Mouse (Mus musculus) right cerebral cortex, postnatal 36 days (tissue): ENCODE data around the gene Npsr1.
A peak's percentile ranks its signal among the peaks of the same experiment; 100 is the strongest.

Experiments
- DNase-seq, 2 experiments: peaks; one replicate each; pipeline ENCODE4 v3.0.0; 2022; ENCODE audit warnings: low spot score in 2 of 2, mixed read lengths in 1 of 2

Npsr1 gene

DNA sequence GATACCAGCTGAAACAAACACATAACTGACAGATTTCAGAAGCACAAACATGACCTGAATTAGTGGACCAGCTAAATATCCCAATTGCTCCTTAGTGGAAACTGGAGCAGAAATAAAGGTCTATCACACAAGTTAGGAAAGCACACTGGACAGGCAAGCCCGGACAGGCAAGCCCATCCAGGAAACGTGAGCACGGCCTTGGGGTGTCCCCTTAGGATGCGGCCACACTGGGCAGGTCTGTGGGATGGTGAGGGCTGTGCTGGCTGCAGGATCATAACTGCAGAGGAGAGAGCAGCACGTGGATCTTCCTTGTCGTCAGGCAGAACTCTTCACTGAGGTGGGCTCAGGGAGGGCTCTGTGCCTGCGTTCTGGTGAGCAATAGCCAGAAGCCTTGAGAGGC lies at the start of gene Npsr1:
Gene Npsr1, plus strand, starts transcription at position 301 of the 400 bp plus-strand sequence.
- DNase-seq: no peak

DNA sequence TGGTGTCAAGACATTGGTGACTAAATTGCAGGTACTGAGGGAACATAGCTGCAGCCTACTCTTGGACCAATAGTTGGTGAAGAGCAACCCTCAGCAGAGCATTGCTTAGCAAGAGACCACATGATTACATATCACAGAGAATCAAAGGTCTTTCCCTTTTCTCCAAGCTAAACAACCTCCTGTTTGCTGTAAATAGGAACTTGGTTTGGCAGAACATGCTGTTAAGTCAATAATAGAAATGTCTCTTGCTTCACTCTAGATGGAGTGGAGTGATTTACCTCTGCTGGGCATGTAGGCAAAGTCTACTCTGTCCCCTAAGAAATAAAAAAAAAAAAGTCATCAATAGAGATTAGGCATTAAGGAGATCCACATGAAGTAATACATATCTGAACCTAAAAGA lies 46.3 kb upstream of the Npsr1 start:
- no peak for DNase-seq

DNA sequence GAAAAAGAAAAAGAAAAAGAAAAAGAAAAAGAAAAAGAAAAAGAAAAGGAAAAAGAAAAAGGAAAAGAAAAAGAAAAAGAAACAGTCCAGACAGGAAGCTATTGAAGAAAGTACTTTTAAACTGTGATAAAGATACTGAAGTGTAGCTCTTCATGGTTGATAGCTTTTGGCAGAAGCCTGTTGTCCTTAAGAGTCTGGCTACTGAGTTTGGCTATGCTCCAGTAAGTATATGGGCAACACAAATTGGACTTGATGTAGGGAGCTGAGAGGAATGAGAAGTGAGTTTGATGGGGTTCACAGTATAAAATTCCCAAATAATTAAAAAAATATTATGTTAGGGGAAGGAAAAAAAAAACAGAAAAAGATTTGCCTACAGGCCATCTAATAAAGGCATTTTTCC lies 34.5 kb upstream of the Npsr1 start:
- DNase-seq: no peak

DNA sequence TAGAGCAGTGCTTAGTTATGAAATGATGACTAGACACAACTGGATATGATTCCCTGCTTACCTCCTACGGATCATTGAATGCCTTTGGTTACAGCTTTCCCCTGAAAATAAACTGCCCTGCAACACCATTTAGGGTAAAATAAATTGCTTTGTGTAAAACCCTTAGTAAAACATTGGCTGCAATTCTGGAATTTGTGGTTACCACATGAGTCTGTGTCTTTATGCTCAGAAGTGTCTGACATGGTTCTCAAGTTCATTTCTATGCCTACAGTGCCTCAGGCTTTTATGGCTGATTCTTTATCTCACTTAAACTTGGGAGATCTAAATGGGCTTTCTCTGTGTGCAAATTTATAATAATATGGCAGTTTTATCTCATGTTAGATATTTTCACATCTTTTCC lies 26.1 kb upstream of the Npsr1 start:
- no peak for DNase-seq

DNA sequence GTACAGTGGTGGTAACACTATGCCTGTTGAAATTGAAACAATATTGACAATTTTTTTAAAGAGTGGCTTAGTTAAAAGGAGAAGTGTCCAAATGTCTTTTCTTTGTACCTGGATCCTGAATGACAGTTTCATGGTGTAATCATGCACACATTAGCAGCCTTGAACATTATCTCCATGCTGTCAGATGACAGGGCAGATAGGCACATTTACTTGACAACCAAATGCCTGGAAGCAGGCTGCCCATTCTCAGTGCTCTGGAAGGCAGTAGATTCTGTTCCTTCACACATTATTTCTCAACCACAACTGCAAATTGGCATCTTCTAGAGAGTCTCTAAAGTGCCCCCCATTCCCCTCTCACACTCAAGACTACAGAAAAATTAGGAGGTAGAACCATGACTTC lies 20.2 kb upstream of the Npsr1 start:
- no peak for DNase-seq

DNA sequence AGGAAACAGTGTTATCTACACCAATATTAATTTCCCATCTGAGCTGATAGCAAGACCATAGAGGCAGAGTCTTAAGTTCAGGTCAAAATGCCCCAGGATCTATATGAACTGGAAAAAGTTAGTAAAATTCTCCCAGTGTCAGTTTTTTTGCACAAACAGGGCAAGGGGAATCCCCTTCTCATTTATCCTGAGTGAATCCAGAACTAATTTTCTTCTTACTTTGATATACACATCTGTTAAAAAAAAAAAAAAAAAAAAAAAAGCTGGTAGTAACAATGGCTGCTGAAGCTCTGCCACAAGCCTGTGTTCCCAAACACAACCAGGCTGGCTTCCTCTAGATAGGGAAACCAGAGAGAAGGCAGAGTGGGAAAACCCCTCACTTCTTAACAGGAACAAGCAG lies 5.9 kb upstream of the Npsr1 start:
- DNase-seq: no peak

DNA sequence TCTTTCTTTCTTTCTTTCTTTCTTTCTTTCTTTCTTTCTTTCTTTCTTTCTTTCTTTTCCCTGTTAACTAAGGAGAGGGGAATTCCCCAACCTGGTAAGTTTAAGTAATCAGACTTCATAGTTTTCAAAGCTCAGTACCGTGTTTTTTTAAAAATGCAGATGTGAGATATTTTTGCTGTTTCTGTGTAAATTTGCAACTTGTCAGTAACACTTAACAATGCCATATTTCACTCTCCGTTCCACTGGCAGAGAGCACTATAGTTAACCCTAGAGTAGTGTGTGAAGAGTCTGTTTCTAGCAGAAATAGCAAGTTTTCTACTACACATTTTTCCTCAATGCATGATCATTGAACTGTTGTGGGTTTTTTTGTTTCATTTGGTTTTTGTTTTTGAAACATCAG lies 730 bp downstream of the Npsr1 start:
- no peak for DNase-seq

DNA sequence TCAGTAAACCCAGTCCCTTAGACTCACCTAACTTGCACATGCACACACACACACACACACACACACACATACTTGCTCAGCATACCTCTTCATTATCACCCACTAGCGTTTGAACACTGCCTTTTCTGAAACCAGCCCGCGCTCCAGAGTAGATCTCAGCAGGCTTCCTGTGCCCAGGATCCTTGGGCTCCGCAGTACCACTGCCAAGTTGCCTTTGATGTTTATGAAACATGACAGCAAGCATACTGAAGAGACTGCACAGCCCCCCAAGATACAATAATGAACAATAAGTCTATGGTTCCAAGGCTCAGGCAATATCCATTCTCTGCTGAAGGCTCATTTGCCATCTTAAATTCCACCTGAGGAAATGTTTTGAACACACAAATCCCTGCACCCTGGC lies 1.8 kb downstream of the Npsr1 start:
- DNase-seq: no peak

DNA sequence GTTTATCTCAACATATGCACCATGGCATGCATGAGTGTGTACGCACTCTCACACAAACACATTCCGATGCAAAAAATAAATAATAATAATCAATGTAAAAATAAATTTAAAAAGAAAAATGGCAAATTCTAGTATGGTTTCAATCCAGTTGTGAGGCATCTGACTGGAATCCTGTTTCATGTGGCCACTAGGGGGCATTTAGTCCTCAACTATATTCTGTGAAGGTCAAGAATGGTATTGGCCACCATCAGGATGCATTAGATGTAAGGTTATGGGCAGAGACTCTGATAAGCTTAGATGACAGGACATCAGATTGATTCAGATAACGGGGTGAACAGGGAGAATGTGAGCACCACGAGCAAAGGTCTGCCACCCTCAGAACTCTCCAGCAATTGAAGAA lies 21.6 kb downstream of the Npsr1 start:
- DNase-seq: no peak

DNA sequence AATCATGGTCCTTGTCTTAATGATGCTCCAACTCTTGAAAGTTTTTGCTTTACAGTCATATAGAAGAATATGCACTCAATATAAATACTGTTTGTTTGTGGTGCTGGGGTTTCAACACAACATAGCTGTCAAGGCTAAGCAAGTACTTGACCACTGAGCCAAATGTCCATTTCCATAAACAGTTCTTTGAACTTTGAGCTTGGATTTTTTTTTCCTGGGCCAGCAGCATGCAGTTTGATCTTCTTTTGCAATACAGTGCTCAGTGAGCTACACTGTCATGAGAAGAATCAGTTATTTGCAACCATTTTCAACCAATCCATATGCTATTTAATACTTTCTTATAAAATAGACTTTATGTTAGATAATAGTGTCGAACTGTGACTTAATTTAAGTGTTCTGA lies 35.3 kb downstream of the Npsr1 start:
- no peak for DNase-seq

DNA sequence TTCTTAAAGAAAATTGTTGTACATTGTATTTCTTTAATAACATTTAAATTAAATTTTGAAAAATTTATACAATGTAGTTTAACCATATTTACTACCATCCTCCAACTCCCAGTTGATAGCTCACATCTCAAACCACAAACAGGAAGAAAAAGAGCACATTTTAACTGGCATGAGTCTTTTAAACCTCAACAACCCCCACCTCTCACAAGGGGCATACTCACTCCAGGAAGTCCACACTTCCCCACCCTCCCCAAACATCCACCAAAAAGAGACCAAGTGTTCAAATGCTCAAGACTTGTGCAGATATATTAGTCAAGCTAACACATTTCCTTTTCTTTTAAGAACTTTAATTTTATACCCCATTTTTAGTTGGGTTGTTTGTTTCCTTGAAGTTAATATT lies 38.6 kb downstream of the Npsr1 start:
- DNase-seq: no peak

DNA sequence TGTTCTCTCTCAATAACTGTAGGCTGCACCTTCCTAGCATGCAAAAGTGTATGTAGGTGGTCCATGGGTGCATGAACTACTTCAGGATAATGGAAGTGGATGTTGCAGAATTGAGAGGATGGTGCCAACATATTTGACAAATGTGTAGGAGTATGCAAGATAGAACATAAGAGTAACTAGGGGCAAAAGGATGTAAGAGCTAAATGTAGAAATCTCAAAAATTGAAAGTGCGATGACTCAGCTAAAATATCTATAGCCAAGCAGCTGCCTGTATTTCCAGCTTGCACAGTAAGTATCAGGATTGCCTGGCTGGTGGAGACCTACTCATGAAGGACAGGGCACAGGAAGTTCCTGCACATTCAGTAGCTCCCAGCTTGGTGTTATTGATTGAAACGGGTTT lies 46.5 kb downstream of the Npsr1 start:
- peak in 1 of 2 experiments; percentile 23 for DNase-seq

DNA sequence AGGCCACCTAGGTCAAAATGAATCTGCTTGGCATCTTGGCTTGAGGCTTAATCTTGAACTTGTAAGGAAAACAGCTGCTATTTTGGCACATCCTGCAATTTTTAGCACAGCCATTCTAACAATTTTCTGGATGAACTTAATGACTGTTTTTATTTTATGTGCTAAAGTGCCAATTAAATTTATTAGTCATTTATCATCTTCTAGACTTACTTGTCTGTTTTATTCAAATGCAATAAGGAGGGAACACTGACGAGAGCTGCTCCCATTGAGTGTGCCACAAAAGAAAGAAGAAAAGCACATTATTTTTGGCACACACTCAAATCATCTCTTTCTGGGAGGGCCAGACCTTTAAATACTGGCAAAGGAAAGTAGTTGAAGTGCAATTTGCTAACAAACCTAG lies 59.4 kb downstream of the Npsr1 start:
- DNase-seq: no peak

DNA sequence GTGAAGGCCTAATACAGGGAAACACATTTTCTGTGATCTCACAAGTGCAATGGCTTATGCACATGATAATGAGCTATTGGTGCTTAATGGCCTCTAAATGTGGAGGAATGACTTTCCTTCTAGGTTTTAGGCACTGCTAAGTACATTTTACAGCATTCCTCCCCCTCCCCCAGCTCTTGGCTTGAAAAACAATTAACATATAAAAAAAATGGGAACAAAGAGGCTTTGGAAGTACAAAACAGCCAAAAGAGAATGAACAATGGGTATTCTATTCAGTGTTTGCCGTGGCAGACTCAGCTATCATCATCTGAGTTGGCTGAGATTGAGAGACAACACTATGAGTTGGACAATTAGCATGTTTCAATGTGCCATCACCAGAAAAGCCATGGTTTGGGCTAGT lies 62.6 kb downstream of the Npsr1 start:
- no peak for DNase-seq

DNA sequence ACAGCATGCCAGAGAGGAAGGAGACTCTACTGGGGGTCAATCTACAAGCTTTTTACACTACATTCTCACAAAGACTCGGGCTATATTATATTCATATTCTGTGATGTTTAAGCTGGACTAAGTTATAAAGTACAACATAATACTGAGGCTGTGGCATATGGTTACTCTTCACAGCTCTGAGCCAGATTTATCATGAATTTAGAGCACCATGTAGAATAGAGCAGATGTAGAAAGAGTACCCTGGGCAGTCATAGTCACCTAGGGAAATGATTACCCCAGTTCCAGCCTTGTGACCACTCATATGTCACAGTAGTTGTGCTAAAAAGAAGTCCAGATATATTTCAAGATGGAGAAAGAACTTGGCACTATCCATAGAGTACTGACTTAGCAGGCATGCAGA lies 70.7 kb downstream of the Npsr1 start:
- DNase-seq: peak in 1 of 2 experiments; percentile 4

DNA sequence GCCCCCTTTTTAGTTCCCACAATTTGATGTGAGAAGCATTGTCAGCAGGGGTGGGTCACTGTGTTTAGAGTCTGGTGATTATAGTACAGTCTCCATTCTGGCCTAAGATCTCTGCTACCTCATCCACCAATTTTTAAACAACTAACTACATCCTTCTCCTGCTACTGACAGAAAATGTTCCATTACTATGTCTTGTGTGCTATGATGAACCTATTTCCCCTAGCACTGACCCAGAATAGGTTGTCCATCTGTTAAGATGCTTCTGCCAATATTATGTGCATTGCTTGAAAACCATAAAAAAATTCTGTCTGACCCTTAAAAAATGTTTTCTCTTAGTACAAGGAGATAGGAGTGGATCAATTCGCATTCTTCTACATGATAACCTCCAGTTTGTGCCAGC lies 72.9 kb downstream of the Npsr1 start:
- DNase-seq: no peak

DNA sequence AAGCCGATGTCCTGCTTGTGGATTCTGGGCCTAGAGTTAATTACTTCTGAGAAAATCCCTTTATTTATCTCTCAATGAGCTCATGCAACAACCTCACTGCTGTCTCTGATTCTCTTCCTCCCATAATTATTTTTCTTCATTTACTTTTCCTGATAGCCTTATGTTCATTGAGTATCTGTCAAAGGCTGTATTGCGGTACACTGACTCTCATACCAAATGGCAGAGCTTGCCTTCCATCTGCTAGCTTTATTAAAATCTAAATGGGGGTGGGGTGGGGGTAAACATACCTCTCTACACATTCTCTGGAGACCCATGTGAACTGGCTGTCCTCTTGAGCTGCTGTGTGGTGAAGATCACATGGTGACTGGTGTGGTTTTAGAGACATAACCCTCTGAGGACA lies 80.9 kb downstream of the Npsr1 start:
- no peak for DNase-seq

DNA sequence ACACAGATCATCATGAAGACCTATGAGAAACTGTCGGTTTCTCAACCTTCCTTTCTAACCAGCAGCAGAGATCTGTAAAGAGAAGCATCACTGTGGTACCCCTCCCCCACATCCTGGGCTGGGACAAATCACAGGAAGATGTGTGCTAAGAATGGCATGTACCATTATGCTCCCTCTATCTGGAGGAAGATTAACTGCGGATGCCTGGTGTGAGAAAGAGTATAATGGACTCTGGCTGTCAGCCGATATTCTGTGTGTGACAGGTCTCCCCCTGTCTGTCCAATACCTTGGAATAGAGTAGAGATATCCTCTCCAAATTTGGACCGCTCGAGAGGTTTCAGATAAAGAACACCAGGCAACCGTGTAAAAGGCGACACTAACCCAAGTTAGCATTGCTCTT lies 83.1 kb downstream of the Npsr1 start:
- no peak for DNase-seq

DNA sequence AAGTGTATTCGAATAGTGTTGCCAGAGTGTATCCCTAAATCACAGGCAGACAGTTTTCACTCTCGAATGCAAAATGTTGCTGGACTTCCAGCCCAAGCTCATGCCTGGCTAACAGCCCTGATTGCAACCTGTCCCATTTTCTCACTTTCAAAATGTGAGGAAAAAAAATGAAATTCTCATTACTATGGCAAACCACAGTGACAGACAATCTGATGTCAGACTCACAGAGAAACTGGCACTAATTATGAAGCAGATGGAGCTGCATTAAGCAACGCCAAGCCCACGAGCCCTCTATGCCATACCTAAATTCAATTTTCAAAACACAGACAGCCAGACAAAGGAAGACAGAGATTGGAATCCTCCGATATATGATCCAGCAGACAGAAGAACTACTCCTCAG lies 88.5 kb downstream of the Npsr1 start:
- peak in 1 of 2 experiments; percentile 7 for DNase-seq

DNA sequence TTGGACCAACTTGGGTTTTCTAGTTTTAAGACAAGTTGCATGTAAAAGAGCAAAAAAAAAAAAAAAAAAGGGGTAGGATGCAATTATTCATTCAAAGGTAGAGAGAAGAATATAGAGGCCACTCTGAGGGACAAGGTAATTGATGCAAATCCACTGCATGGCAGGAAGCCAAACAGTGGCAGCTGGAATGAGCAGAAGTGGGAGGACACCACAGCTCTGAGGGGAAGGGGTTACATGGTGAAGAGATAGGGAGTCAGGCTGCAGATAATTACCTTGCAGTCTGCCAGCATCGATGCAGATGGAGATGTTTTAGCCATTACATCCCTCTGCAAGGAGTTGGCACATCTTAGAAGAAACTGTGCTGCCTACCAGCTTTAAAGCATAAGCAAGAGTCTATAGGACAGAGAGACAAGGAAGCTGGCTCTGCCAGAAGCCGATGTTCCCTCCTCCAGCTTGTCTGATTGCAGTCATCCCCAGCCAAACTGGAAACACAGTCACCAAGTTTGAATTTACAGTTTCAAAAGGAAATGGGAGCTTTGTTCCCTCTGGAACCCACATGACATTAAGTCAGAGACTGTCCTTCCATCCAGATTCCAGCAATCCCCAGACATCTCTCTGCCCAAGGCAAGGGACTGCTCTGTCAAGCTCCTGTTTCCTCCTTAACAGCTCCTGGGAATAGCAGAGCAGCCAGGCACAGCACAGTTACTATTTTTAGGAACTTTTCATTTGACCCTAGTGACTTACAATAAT lies 91.9 kb downstream of the Npsr1 start:
- peak; percentile 39 to 58 for DNase-seq

DNA sequence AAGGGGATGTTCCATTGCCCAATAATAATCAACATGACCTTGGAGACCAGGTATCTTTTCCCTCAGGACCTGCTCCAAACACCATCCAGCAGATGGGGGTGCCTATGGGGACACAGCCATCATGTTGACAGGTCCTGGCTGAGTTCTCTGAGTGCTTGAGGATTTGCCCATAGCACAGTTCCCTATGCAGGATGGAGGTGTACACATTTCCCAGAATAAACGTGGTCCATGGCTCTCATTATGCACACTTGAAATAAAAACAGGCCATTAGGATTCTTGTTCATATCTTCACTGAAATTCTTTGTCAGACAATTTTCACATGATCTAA lies 92.4 kb downstream of the Npsr1 start:
- DNase-seq: no peak

DNA sequence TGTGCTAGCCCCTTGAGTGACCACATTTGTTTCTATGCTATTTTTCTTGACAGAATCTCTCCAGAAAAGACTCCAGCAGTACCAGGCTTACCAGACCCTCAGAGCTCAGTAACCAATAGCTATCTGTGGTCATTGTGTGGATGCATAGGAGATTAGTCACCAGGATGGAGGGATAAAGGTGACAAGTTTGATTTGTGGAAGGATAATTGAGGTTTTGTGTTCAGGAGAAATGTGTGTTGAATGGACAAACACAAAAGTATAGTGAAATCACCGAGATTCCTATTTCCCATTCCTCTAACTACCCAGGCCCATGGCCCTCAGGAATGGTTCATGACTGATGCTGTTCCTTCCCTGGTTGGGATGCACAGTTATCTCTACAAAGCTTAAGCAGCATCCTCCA lies 100.5 kb downstream of the Npsr1 start:
- DNase-seq: no peak

DNA sequence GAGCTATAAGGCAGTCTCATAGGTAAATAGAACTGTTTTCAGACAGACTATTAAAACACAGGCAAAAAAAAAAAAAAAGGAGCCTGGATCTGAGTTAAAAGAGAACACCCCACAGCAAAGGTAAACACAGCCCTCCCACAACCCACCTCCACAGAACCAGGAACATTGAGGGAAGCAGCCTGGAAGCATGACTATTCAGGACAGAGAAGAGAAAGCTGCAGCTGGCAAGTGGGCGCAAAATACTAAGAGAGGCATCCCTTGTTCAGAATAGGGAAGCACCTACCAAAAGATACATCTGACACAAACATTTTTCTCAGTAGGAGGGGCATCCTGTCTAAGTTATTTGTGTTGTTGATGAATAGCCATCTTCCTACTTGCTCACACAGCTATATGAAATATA lies 113.8 kb downstream of the Npsr1 start:
- DNase-seq: peak; percentile 70 to 86

DNA sequence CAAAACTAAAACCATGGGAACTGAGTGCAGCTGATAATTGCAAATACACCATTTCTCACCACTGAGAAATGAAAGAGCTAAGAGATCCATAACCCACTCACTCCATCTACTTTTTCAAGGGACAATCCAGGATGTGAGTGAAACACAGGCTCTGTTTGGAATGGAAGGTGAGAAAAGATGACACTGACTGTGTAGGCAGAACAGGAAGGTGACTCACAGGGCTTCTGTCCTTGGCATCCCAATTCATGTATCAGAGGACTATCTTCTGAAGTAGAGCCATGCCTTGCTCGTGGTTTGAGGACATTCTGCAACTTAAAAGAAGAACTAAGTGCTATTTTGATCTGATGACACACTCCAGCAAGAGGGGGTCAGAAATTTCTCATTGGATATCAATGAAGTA lies 119.9 kb downstream of the Npsr1 start:
- peak; percentile 6 to 29 for DNase-seq
